Mouse (Mus musculus) midbrain, embryonic 16.5 days (tissue): ENCODE data around the gene Dnah7a. TPM values are rescaled to one million over a fixed set of nuclear protein-coding genes. Genes with fewer than 3 reads are reported as not detected.
A peak's percentile ranks its signal among the peaks of the same experiment; 100 is the strongest.
"Not testable (repeated sequence)": the region's sequence is repeated elsewhere in the genome, so short reads cannot be mapped to it uniquely, and the experiment has no call there.

ENCODE experiments used
- ATAC-seq: fragments of 200-750 bp; cut with Nextera tagmentation; 2 replicates; pipeline ENCODE4 v1.8.0; 2017; ENCODE audit warnings: moderate TSS enrichment
- H3K27ac ChIP-seq: fragments of 300-500 bp; sonication (generic); 2 replicates; pipeline ENCODE4 v1.5.1; 2014; ENCODE audit warnings: mild to moderate bottlenecking, low read length, mixed read lengths
- H3K27me3 ChIP-seq: fragments of 300-500 bp; sonication (generic); 2 replicates; pipeline ENCODE4 v1.6.1; 2014; ENCODE audit warnings: low read depth, low read length, mixed read lengths; ENCODE audit not compliant: control insufficient read depth, insufficient read depth
- H3K36me3 ChIP-seq: fragments of 300-500 bp; sonication (generic); 2 replicates; pipeline ENCODE4 v1.6.1; 2014; ENCODE audit warnings: mild to moderate bottlenecking, low read length, moderate library complexity, mixed read lengths; ENCODE audit not compliant: control insufficient read depth, insufficient read depth
- H3K4me1 ChIP-seq: fragments of 300-500 bp; sonication (generic); 2 replicates; pipeline ENCODE4 v1.6.1; 2014; ENCODE audit warnings: mild to moderate bottlenecking, low read length, mixed read lengths; ENCODE audit not compliant: control insufficient read depth, insufficient read depth
- H3K4me2 ChIP-seq: fragments of 300-500 bp; sonication (generic); 2 replicates; pipeline ENCODE4 v1.6.1; 2014; ENCODE audit warnings: mild to moderate bottlenecking, low read length, mixed read lengths
- H3K4me3 ChIP-seq: fragments of 300-500 bp; sonication (generic); 2 replicates; pipeline ENCODE4 v1.5.1; 2014; ENCODE audit warnings: low read depth, mild to moderate bottlenecking, low read length, moderate library complexity, mixed read lengths
- H3K9ac ChIP-seq: fragments of 300-500 bp; sonication (generic); 2 replicates; pipeline ENCODE4 v1.6.1; 2014; ENCODE audit warnings: low read depth, low read length, mixed read lengths
- H3K9me3 ChIP-seq: fragments of 300-500 bp; sonication (generic); replicated peaks from 2 replicates; pipeline ENCODE4 v1.6.1; 2014; ENCODE audit warnings: mild to moderate bottlenecking, low read length, mixed read lengths; ENCODE audit not compliant: control insufficient read depth, poor library complexity, severe bottlenecking
- WGBS: fragments of 180-500 bp; shearing (Covaris S2); extraction: QIAGEN DNeasy Blood & Tissue Kit; methylation state at CpG from one replicate; pipeline ENCODE4 v1.1.7; 2014; 5-methylcytosine and 5-hydroxymethylcytosine counted together
- polyA plus RNA-seq: library from polyadenylated mRNA; unstranded; fragments of >200 nt; fragmentation: Nextera tagmentation; extraction: Ambion mirVana; gene quantifications from 2 replicates; pipeline ENCODE4 v1.2.1, GENCODE M21; 2015

Gene Dnah7a
- polyA plus RNA-seq, 1 experiment from 2014 or later, result 11.5 TPM

DNA sequence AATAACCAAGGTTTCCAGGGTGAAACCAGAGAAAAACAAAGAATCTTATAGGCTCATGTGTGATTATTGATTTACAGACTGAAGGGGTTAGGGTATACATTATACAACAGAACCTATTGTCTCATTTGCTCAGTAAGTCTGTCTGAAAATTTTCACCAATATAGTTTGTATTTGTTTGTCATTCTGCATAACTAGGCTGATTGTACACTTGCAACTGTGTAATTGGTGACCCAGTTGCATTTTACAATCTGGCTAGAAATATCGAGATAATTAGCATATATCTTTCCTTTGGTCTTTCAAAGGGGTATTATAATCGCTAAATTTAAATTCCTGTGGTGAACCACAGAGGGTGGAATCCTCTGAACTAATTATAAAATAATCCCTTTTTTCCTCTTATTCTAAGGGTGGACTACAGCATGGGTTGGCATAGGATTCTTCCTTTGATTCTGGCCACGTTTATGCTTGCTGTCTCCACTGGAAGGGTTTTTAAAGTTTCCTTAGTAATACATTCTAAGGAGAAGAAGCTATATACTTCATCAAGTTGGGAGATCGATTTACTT, 34.3 kb upstream of the Dnah7a start:
- Histone ChIP-seq H3K27me3 (no peaks in the 10 kb centered on the region), H3K4me3 (no peak overlapping the region), H3K4me2 (no peak overlapping the region), H3K27ac (no peak overlapping the region), H3K9ac (no peak overlapping the region), H3K9me3 (no peaks in the 10 kb centered on the region), H3K36me3 (no peaks in the 10 kb centered on the region), H3K4me1 (no peaks in the 10 kb centered on the region)
- WGBS, result 49% methylated on average over 4 of the region's 4 CpGs
- peak; percentile 64; the same call in 1 of the 2 replicates for ATAC-seq

DNA sequence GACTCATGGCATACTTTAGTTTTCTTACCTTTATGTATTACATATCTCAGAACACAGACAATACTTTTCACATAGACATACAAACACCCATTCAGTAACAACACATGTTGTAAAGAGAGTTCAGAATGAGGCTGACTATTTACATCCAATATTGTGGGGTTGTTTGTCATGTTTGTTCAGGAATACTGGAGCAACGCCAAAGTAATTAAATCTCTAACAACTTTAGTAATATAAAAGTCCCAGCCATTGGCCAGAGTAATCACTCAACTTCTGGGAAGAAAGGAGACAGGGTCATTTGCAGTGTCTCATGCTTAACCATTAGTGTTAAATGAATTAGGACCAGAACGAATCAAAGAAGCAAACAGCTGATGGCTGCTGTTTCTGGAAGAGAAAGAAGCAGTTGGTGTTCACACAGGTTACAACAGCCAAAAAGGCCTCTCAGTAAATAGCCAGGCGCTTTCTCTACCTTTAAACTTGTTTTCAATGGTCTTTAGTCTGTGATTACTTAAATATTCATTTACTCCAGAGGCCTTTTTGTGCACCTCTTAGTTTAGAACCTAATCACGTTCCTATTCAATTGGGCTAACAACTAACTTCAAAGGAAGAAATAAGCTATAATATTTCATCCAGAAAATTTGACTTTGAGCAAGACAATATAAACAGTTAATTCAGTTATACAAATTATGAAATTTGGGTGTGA, 33.6 kb upstream of the Dnah7a start:
- 40% methylated on average over 3 of the region's 4 CpGs for WGBS
- peak; percentile 73 for ATAC-seq
- not testable (repeated sequence) for H3K9ac ChIP-seq

GRCm38 (mm10) chr1:53736583-53736982, 30.0 kb upstream of the Dnah7a start:
- Histone ChIP-seq H3K36me3 (no peaks in the 10 kb centered on the region), H3K9me3 (no peaks in the 10 kb centered on the region), H3K4me3 (no peak overlapping the region), H3K9ac (no peak overlapping the region), H3K4me1 (no peaks in the 10 kb centered on the region), H3K4me2 (no peak overlapping the region), H3K27ac (no peak overlapping the region), H3K27me3 (no peaks in the 10 kb centered on the region)
- WGBS, result 98% methylated on average over 3 of the region's 3 CpGs
- ATAC-seq, result no peak

More for the DNA sequence above, 33.6 kb upstream of the Dnah7a start:
- not testable (repeated sequence) for H3K36me3 ChIP-seq, H3K4me3 ChIP-seq, H3K4me2 ChIP-seq, H3K27me3 ChIP-seq, H3K4me1 ChIP-seq, H3K9me3 ChIP-seq, H3K27ac ChIP-seq

GRCm38 (mm10) chr1:53728489-53729225, 22.1 kb upstream of the Dnah7a start:
- no peak overlapping the region for H3K4me2 ChIP-seq
- H3K27ac ChIP-seq, result no peak overlapping the region
- no peak for ATAC-seq
- WGBS, result 80% methylated on average over 5 of the region's 5 CpGs
- no peak overlapping the region for H3K9ac ChIP-seq
- no peaks in the 10 kb centered on the region for H3K27me3 ChIP-seq
- H3K4me3 ChIP-seq, result no peak overlapping the region
- H3K9me3 ChIP-seq, result no peaks in the 10 kb centered on the region
- H3K4me1 ChIP-seq, result no peaks in the 10 kb centered on the region
- H3K36me3 ChIP-seq, result no peaks in the 10 kb centered on the region

DNA sequence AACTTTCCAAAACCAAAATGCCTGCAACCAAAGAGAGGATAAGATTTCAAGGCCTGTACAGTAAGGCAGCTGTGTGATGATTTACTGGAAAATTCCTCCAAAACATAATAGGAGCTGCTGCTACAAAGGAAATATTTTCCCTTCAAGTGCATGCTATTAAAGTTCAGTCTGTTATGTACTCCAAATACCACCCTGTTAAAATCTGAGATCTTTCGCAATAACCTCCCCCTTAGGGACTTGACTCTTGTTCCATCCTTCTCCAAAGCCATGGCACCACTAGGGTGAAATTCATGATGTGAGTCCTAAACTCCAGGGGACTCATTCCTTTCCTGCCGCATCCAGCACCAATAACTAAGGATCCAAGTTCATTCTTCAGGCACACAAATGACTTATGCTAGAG, 20.3 kb upstream of the Dnah7a start:
- H3K27me3 ChIP-seq, result no peaks in the 10 kb centered on the region
- H3K36me3 ChIP-seq, result no peaks in the 10 kb centered on the region
- no peak overlapping the region for H3K27ac ChIP-seq
- no peaks in the 10 kb centered on the region for H3K9me3 ChIP-seq
- H3K9ac ChIP-seq, result no peak overlapping the region
- 97% methylated on average over 2 of the region's 2 CpGs for WGBS
- no peak overlapping the region for H3K4me2 ChIP-seq
- no peak for ATAC-seq
- H3K4me3 ChIP-seq, result no peak overlapping the region
- no peaks in the 10 kb centered on the region for H3K4me1 ChIP-seq

DNA sequence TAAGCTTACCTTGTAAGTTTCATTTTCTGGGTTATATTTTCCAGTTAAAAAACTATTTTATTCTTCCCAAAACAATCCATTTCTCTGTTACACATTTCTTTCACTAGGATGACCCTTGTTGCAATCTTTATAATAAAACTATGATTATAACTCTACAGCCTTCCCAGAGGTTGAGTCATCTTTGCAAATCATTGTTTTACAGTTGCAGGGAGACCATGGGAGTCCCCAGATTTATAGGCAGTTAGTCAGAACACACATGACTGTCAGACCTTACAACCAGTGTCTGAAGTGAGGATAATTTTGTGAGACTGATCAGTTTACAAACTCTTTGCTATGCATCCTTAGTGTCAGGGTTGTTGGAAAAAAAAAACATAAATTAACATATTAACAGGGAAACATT, 14.8 kb upstream of the Dnah7a start:
- no peaks in the 10 kb centered on the region for H3K36me3 ChIP-seq
- no peak overlapping the region for H3K4me3 ChIP-seq
- H3K4me2 ChIP-seq, result no peak overlapping the region
- no peak overlapping the region for H3K9ac ChIP-seq
- no peaks in the 10 kb centered on the region for H3K4me1 ChIP-seq
- no peak for ATAC-seq
- H3K27ac ChIP-seq, result no peak overlapping the region
- no peaks in the 10 kb centered on the region for H3K9me3 ChIP-seq
- H3K27me3 ChIP-seq, result no peaks in the 10 kb centered on the region

DNA sequence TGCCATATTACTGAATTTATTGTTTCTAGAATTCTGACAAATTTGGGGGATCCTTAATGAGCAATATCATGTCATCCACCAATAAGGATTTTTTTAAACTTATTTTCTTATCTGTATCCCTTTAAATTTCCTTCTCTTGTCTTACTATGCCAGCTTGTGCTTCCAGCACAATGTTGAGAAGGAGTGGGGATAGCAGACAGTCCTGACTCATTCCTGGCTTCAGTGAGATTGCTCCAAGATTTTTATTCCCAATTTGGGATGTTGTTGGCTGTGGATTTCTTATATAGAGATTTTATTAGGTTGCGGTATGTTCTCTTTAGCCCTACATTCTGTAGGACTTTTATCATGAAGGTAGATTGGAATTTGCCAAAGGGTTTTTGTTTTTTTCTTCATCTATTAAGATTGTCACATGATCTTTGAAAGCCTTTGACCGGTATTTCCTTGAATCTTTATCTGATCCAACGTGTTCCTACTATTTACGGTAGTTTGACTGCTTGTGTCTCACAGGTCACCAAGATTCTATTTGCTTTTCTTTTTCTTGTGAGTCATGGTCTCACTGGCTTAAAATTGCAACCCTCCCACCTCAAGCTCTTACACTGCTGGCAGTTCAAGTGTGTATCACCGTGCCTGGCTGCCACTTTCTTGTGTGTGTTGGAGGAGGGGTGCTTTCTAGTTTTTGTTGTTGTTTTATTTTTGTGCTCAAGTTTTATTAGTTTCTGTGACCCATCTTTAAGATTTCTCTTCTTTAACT, 14.2 kb upstream of the Dnah7a start:
- 88% methylated on average over 5 of the region's 5 CpGs for WGBS
- no peak overlapping the region for H3K9ac ChIP-seq
- no peaks in the 10 kb centered on the region for H3K9me3 ChIP-seq
- no peaks in the 10 kb centered on the region for H3K27me3 ChIP-seq
- no peak overlapping the region for H3K4me2 ChIP-seq
- H3K27ac ChIP-seq, result no peak overlapping the region
- no peak overlapping the region for H3K4me3 ChIP-seq
- no peak for ATAC-seq
- H3K4me1 ChIP-seq, result no peaks in the 10 kb centered on the region
- no peaks in the 10 kb centered on the region for H3K36me3 ChIP-seq

DNA sequence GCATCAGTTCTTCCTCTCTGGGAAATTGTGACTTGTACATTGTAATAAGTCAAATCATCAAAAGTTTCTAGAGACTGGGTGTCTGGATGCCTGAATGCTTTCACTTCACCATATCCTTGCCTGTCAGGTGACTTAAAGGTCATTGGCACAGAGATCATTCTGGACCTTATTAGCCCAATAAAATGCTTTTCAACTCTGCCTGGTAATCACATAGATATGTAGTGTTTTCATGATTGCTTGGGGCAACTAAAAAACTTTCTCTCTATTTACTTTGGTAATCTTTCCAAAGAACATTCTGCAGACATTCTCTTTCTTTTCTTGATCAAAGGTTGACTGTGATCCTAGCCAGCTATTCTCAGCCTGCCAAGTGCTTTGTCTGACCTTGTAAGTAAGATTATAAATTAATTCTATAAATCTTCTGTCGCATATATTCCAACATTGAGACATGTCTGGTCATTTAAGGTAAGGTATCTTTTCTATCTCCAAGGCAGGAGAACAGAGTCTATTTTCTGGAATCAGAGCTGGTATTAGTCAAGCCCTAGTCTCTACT, 9.5 kb upstream of the Dnah7a start:
- 83% methylated on average over 1 of the region's 1 CpGs for WGBS
- no peaks in the 10 kb centered on the region for H3K4me1 ChIP-seq
- no peak overlapping the region for H3K27ac ChIP-seq
- ATAC-seq, result no peak
- H3K4me3 ChIP-seq, result no peak overlapping the region
- no peaks in the 10 kb centered on the region for H3K36me3 ChIP-seq
- H3K9me3 ChIP-seq, result no peaks in the 10 kb centered on the region
- H3K4me2 ChIP-seq, result no peak overlapping the region
- no peaks in the 10 kb centered on the region for H3K27me3 ChIP-seq
- no peak overlapping the region for H3K9ac ChIP-seq
